Mouse (Mus musculus) CD4-positive helper T cell, adult 2 months (primary cell): ENCODE results near the gene Slc44a4.
"Not testable (repeated sequence)": the region's sequence is repeated elsewhere in the genome, so short reads cannot be mapped to it uniquely, and the experiment has no call there.

Source experiments
- DNase-seq: peaks from one replicate; pipeline ENCODE4 v3.0.0-alpha.2; 2012; ENCODE audit warnings: low read depth, missing footprints, low spot score

Slc44a4 gene

GRCm38 (mm10) chr17:34899053-34899889 lies 15.0 kb upstream of the Slc44a4 start:
- DNase-seq, result peak; percentile 55

GRCm38 (mm10) chr17:34899890-34900243 lies 14.4 kb upstream of the Slc44a4 start:
- DNase-seq, result peak; percentile 73

GRCm38 (mm10) chr17:34900826-34901225 lies 13.4 kb upstream of the Slc44a4 start:
- DNase-seq, result not testable (repeated sequence)

DNA sequence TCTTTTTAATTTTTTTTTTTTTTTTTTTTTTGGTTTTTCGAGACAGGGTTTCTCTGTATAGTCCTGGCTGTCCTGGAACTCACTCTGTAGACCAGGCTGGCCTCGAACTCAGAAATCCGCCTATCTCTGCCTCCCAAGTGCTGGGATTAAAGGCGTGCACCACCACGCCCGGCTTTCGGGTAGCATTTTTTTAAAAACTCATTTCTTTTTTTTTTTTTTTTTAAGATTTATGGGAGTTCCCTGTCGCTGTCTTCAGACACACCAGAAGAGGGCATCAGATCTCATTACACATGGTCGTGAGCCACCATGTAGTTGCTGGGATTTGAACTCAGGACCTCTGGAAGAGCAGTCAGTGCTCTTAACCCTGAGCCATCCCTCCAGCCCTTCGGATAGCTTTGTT lies 12.3 kb upstream of the Slc44a4 start:
- DNase-seq, result not testable (repeated sequence)

- no peak for DNase-seq
These were observed 11.4 kb upstream of the Slc44a4 start for GRCm38 (mm10) chr17:34902895-34903294.

DNA sequence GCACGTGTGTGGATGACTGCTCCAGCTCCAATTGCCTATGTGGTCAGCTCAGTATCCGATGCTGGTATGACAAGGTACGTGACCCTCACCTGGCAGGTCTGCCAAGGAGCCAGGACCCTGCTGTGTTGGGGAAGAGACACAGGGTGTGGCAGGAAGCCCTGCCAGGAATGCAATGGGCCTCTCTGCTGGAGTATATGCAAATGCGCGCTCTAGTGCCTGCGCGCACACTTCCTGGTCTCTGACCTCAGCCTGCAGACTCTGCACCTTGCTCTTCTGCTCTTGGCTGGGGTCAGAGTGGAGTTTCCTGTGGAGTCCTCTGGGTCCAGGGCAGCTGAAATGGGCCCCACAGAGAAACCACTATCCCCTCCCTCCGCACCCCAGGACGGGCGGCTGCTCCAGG lies 3.3 kb upstream of the Slc44a4 start:
- DNase-seq, result no peak

DNA sequence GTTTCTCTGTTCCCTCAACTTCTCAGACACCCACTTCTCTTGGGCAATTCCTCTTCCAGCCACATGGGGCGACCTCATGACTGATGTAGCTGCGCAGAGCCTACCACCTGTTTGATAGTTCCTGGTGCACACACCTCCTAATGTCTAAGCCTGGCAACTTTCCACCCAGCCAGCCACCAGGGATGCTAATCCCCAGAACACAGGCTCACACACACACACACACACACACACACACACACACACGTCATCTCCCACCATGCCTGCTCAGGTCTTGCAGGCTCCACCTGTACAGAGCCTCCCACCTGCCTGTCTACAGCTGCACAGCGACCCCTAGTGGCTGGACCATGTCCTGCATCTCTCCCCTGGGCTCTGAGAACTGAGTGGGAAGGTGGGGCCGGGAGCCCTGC lies 2.3 kb upstream of the Slc44a4 start:
- DNase-seq, result peak; percentile 90

GRCm38 (mm10) chr17:34915410-34915831 lies 1.2 kb downstream of the Slc44a4 start:
- no peak for DNase-seq

GRCm38 (mm10) chr17:34916316-34916715 lies 2.0 kb downstream of the Slc44a4 start:
- no peak for DNase-seq

DNA sequence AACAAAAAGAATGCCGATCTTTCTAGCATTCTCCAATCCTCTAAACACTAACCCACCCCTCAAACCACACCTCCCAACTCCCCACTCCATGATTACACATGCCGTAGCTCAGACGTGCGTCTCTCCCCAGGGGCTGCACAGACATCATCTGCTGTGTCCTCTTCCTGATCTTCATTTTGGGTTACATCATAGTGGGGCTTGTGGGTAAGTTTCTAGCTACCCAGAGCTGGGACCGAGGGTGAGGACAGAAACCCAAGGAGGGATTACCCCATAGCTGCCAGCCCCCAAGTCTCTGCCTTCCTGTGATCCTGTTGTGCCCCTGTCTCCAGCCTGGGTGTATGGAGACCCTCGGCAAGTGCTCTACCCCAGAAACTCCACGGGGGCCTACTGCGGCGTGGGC lies 2.9 kb downstream of the Slc44a4 start:
- no peak for DNase-seq

GRCm38 (mm10) chr17:34922939-34923338 lies 8.7 kb downstream of the Slc44a4 start:
- DNase-seq, result no peak

GRCm38 (mm10) chr17:34924258-34924657 lies 10.0 kb downstream of the Slc44a4 start:
- no peak for DNase-seq

- no peak for DNase-seq
These were observed 13.2 kb downstream of the Slc44a4 start for GRCm38 (mm10) chr17:34927306-34928019.

GRCm38 (mm10) chr17:34928841-34929240 lies 14.6 kb downstream of the Slc44a4 start:
- DNase-seq, result no peak

DNA sequence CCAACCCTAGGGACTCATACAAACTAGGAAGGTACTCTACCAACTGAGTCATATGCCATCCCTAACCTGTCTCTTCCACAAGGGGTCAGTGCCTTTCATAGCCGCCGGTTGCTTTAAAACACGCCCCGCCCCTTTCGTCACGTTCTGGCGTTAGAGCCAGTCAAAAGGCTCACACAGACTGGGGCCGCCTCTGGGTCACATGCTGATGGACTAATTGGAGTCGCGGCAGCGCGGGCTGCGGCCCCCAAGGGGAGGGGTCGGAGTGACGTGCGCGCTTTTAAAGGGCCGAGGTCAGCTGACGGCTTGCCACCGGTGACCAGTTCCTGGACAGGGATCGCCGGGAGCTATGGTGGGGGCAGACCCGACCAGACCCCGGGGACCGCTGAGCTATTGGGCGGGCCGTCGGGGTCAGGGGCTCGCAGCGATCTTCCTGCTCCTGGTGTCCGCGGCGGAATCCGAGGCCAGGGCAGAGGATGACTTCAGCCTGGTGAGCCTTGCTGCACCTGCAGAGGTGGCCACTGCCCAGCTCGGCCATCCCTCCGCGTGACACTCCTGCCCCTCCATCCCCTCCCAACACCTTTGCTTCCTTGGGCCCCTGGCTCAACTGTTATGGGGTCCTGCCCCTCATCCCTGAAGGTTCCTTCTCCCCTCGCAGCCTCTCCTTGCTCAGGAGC lies 16.9 kb downstream of the Slc44a4 start, which contains the start of gene Neu1:
Gene Neu1, plus strand, starts transcription at position 193 of the 674 bp plus-strand sequence.
- DNase-seq, result peak; percentile 97

DNA sequence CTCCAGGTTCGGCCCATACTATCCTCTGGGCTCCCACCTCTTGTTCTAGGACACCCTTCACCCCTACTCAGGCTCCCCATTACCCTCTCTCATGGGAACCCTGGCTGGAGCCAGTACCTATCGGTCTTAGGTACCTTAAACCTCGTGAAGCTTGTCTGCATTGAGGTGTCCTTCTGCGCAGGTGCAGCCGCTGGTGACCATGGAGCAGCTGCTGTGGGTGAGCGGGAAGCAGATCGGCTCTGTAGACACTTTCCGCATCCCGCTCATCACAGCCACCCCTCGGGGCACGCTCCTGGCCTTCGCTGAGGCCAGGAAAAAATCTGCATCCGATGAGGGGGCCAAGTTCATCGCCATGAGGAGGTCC lies 17.5 kb downstream of the Slc44a4 start:
- peak; percentile 64 for DNase-seq

GRCm38 (mm10) chr17:34932287-34932686 lies 18.0 kb downstream of the Slc44a4 start:
- peak; percentile 51 for DNase-seq

DNA sequence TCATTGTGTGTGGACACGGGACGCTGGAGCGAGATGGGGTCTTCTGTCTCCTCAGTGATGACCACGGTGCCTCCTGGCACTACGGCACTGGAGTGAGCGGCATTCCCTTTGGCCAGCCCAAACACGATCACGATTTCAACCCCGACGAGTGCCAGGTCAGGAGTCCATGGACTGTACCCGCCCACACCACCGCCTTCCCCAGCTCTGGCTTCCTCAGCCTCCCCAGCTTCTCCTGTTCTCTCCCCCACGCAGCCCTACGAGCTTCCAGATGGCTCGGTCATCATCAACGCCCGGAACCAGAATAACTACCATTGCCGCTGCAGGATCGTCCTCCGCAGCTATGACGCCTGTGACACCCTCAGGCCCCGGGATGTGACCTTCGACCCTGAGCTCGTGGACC lies 19.8 kb downstream of the Slc44a4 start:
- DNase-seq, result no peak

- no peak for DNase-seq
These were observed 20.6 kb downstream of the Slc44a4 start for GRCm38 (mm10) chr17:34934830-34935229.

GRCm38 (mm10) chr17:34937960-34938505 lies 23.8 kb downstream of the Slc44a4 start:
- DNase-seq, result no peak

GRCm38 (mm10) chr17:34941344-34942041 lies 27.2 kb downstream of the Slc44a4 start:
- no peak for DNase-seq
